Mouse (Mus musculus) kidney, embryonic 16.5 days (tissue): ENCODE measurements at regions not wholly inside any gene's neighbourhood (a gene's known extent, or its start where the extent isn't known, plus 50 kb on each side); places are given as distances from the start of the nearest gene placed in this dataset.
"Not testable (repeated sequence)": the region's sequence is repeated elsewhere in the genome, so short reads cannot be mapped to it uniquely, and the experiment has no call there.

Experiments
- ATAC-seq: fragments of 200-750 bp; cut with Nextera tagmentation; 2 replicates; pipeline ENCODE4 v1.8.0; 2017; ENCODE audit warnings: moderate TSS enrichment; ENCODE audit not compliant: low FRiP score, low TSS enrichment
- H3K27ac ChIP-seq: fragments of 300-500 bp; sonication (generic); 2 replicates; pipeline ENCODE4 v1.5.1; 2014; ENCODE audit warnings: low read length
- H3K27me3 ChIP-seq: fragments of 300-500 bp; sonication (generic); 2 replicates; pipeline ENCODE4 v1.6.1; 2014; ENCODE audit warnings: low read length, control low read depth, mixed read lengths; ENCODE audit not compliant: insufficient read depth
- H3K36me3 ChIP-seq: fragments of 300-500 bp; sonication (generic); 2 replicates; pipeline ENCODE4 v1.6.1; 2014; ENCODE audit warnings: low read length, control low read depth, mixed read lengths; ENCODE audit not compliant: insufficient read depth
- H3K4me1 ChIP-seq: fragments of 300-500 bp; sonication (generic); 2 replicates; pipeline ENCODE4 v1.6.1; 2014; ENCODE audit warnings: low read length, control low read depth, mixed read lengths; ENCODE audit not compliant: insufficient read depth
- H3K4me2 ChIP-seq: fragments of 300-500 bp; sonication (generic); replicated peaks from 2 replicates; pipeline ENCODE4 v1.6.1; 2014; ENCODE audit warnings: low read depth, low read length
- H3K4me3 ChIP-seq: fragments of 300-500 bp; sonication (generic); 2 replicates; pipeline ENCODE4 v1.5.1; 2014; ENCODE audit warnings: mild to moderate bottlenecking, low read length
- H3K9ac ChIP-seq: fragments of 300-500 bp; sonication (generic); replicated peaks from 2 replicates; pipeline ENCODE4 v1.6.1; 2014; ENCODE audit warnings: low read length
- H3K9me3 ChIP-seq: fragments of 300-500 bp; sonication (generic); 2 replicates; pipeline ENCODE4 v1.6.1; 2016; ENCODE audit warnings: low read length, control low read depth
- WGBS: fragments of 180-500 bp; shearing (Covaris S2); extraction: QIAGEN DNeasy Blood & Tissue Kit; methylation state at CpG from one replicate; pipeline ENCODE4 v1.1.7; 2014; 5-methylcytosine and 5-hydroxymethylcytosine counted together

GRCm38 (mm10) chr9:4234796-4235195 is 74.5 kb downstream of the Aasdhppt start:
- H3K9me3 ChIP-seq = no peaks in the 10 kb centered on the region
- ATAC-seq = no peak
- whole genome bisulfite sequencing = 47% methylated on average over 6 of the region's 6 CpGs
- no peak overlapping the region for H3K27ac ChIP-seq
- H3K4me2 ChIP-seq = no peak overlapping the region
- H3K4me1 ChIP-seq = no peaks in the 10 kb centered on the region
- H3K4me3 ChIP-seq = no peak overlapping the region
- no peaks in the 10 kb centered on the region for H3K27me3 ChIP-seq
- H3K9ac ChIP-seq = no peak overlapping the region
- H3K36me3 ChIP-seq = no peaks in the 10 kb centered on the region

GRCm38 (mm10) chr9:4214571-4214970 is 94.7 kb downstream of the Aasdhppt start:
- H3K4me2 ChIP-seq, H3K9ac ChIP-seq, H3K36me3 ChIP-seq, ATAC-seq, H3K27me3 ChIP-seq, H3K4me3 ChIP-seq, H3K27ac ChIP-seq, H3K4me1 ChIP-seq, H3K9me3 ChIP-seq: not testable (repeated sequence)
- WGBS = 70% methylated on average over 1 of the region's 1 CpGs

GRCm38 (mm10) chr9:4209987-4210476 is 99.2 kb downstream of the Aasdhppt start:
- no peak overlapping the region for H3K27ac ChIP-seq
- H3K4me2 ChIP-seq = no peak overlapping the region
- H3K4me1 ChIP-seq = no peaks in the 10 kb centered on the region
- no peaks in the 10 kb centered on the region; the same call in 1 of the 2 replicates for H3K9me3 ChIP-seq
- 82% methylated on average over 4 of the region's 4 CpGs for WGBS
- H3K4me3 ChIP-seq = no peak overlapping the region
- no peak overlapping the region for H3K9ac ChIP-seq
- ATAC-seq = no peak
- H3K36me3 ChIP-seq = no peaks in the 10 kb centered on the region
- H3K27me3 ChIP-seq = no peaks in the 10 kb centered on the region

- not testable (repeated sequence) for H3K4me2 ChIP-seq, H3K4me1 ChIP-seq, H3K27me3 ChIP-seq, H3K9me3 ChIP-seq, ATAC-seq, H3K4me3 ChIP-seq, H3K27ac ChIP-seq, H3K36me3 ChIP-seq, H3K9ac ChIP-seq
- WGBS = 81% methylated on average over 4 of the region's 4 CpGs
Observed at GRCm38 (mm10) chr9:4192737-4193136, 116.5 kb downstream of the Aasdhppt start.

DNA sequence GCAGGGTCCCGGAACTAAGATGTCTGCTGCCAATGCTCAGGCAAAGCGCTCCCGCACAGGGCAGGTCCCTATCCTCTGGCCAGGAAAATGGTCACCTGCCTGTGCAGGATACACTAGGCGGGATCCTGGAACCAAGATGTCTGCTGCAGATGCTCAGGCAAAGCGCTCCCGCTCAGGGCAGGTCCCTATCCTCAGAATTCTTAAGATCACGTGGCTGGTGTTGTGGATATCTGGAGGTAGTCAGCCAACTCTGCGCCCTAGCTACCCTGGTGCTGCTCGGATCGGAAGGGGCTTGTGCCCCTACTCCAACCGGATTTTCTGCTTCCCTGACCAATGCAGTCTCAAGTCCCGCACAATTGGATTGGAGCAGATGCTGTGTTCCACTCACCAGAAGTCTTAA is 153.3 kb downstream of the Aasdhppt start:
- H3K4me1 ChIP-seq, H3K27me3 ChIP-seq, H3K27ac ChIP-seq, H3K4me2 ChIP-seq, H3K9ac ChIP-seq, ATAC-seq, H3K36me3 ChIP-seq, H3K9me3 ChIP-seq, H3K4me3 ChIP-seq: not testable (repeated sequence)
- 90% methylated on average over 12 of the region's 12 CpGs for WGBS

DNA sequence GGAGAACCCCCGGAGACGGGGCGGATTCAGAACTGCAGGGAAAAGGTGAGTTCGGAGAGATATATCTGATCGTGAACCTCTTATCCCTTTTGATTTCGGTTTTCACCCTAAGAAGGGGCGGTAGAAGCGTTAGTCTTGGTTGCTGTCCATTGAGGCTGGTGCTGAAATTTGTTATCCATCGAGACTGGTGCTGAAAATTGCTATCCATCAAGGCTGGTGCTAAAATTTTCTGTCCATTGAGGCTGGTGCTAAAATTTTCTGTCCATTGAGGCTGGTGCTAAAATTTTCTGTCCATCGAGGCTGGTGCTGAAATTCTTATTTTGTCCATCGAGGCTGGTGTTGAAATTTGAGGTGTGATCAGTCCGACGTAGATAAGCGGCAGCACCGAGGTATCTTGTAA is 170.4 kb downstream of the Aasdhppt start:
- not testable (repeated sequence) for H3K27ac ChIP-seq, H3K4me2 ChIP-seq, H3K9ac ChIP-seq, H3K4me3 ChIP-seq, H3K27me3 ChIP-seq, ATAC-seq, H3K36me3 ChIP-seq, H3K4me1 ChIP-seq, H3K9me3 ChIP-seq
- WGBS = 51% methylated on average over 14 of the region's 15 CpGs

DNA sequence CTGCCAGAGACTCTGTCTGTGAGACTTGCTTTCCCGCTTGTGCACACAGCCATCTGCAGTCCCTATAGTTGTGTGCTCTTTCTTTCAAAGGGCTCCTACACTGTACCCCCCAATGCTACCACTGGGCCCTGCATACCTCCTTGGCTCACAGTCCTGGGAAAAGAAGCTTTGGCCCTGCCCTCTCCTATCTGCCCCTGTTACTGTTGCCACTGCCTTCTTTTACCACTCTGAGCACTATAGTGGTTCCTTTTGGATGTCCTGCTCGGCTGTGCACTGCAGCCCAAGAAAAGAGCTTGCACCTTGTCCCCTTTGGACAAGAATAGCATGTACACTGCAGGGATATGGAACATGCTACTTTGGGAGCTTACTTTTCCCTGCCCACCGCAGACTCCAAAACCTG is 216.8 kb downstream of the Aasdhppt start:
- Histone ChIP-seq H3K27ac (no peak overlapping the region), H3K27me3 (no peaks in the 10 kb centered on the region), H3K9ac (no peak overlapping the region), H3K36me3 (no peaks in the 10 kb centered on the region), H3K4me3 (no peak overlapping the region), H3K4me2 (no peak overlapping the region), H3K9me3 (no peaks in the 10 kb centered on the region), H3K4me1 (no peaks in the 10 kb centered on the region)
- ATAC-seq = no peak
- 93% methylated on average over 3 of the region's 3 CpGs for WGBS

DNA sequence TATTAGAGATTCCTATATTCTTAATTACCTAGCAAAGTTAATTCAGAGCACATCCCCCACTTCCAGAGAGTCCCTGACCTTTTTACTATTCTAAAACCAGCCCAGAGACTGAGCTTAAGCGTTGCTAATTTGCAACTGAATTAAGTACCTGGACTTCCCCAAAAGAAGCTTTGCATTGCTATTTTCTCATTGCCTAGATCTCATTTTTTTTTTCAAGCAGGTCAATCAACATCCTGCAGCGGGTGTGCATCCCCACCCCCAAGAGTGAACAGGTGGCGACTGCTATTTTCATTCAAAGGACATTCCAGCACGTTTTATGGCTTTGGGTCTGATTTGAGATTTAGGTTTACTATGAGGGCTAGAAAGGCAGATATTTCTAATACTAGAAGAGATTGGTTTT is 226.6 kb downstream of the Aasdhppt start:
- not testable (repeated sequence) for H3K9me3 ChIP-seq, H3K4me3 ChIP-seq, H3K4me1 ChIP-seq, H3K9ac ChIP-seq, H3K36me3 ChIP-seq, H3K27ac ChIP-seq, H3K4me2 ChIP-seq, ATAC-seq, H3K27me3 ChIP-seq
- 70% methylated on average over 4 of the region's 4 CpGs for WGBS

DNA sequence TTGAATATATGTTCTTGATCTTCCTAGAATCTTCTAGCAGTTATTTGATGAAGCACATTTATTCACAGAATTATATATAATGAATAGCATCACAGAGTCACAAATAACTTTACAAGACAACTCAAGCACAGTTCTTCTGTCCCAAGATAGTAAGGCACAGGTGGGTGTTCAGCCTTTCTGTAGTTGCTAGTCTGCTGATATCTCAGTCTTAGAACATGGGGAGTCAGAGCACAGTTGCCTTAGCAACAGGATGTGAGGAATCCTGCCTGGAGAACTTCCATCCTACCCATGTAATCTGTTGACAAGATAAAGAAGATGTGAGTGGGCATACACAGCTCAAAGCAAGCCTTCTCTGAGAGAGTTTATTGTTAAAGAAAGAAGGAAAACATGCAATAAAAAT is 248.2 kb downstream of the Aasdhppt start:
- no peak for ATAC-seq
- no peak overlapping the region for H3K27ac ChIP-seq
- no peaks in the 10 kb centered on the region for H3K36me3 ChIP-seq
- H3K27me3 ChIP-seq = no peaks in the 10 kb centered on the region
- H3K9ac ChIP-seq = no peak overlapping the region
- no peak overlapping the region for H3K4me2 ChIP-seq
- no peaks in the 10 kb centered on the region for H3K9me3 ChIP-seq
- no peak overlapping the region for H3K4me3 ChIP-seq
- H3K4me1 ChIP-seq = no peaks in the 10 kb centered on the region

- H3K9ac ChIP-seq = no peak overlapping the region
- no peak overlapping the region for H3K4me2 ChIP-seq
- no peaks in the 10 kb centered on the region for H3K27me3 ChIP-seq
- H3K9me3 ChIP-seq = no peaks in the 10 kb centered on the region
- H3K4me3 ChIP-seq = no peak overlapping the region
- no peaks in the 10 kb centered on the region for H3K4me1 ChIP-seq
- no peak overlapping the region for H3K27ac ChIP-seq
- no peak for ATAC-seq
- H3K36me3 ChIP-seq = no peaks in the 10 kb centered on the region
Observed at GRCm38 (mm10) chr9:4048749-4049148, 260.5 kb downstream of the Aasdhppt start.

GRCm38 (mm10) chr9:4047654-4048053 is 261.6 kb downstream of the Aasdhppt start:
- H3K4me3 ChIP-seq, H3K27ac ChIP-seq, H3K9me3 ChIP-seq, H3K36me3 ChIP-seq, H3K27me3 ChIP-seq, H3K4me1 ChIP-seq, ATAC-seq, H3K4me2 ChIP-seq, H3K9ac ChIP-seq: not testable (repeated sequence)
- 33% methylated on average over 1 of the region's 1 CpGs for WGBS
